Mouse (Mus musculus): ENCODE results near the gene Smg1. TPM values are rescaled to one million over a fixed set of nuclear protein-coding genes. Genes with fewer than 3 reads are reported as not detected.

Gene Smg1
- total RNA-seq, 2 experiments from 2014 or later = 35.8 to 50.7 TPM

DNA sequence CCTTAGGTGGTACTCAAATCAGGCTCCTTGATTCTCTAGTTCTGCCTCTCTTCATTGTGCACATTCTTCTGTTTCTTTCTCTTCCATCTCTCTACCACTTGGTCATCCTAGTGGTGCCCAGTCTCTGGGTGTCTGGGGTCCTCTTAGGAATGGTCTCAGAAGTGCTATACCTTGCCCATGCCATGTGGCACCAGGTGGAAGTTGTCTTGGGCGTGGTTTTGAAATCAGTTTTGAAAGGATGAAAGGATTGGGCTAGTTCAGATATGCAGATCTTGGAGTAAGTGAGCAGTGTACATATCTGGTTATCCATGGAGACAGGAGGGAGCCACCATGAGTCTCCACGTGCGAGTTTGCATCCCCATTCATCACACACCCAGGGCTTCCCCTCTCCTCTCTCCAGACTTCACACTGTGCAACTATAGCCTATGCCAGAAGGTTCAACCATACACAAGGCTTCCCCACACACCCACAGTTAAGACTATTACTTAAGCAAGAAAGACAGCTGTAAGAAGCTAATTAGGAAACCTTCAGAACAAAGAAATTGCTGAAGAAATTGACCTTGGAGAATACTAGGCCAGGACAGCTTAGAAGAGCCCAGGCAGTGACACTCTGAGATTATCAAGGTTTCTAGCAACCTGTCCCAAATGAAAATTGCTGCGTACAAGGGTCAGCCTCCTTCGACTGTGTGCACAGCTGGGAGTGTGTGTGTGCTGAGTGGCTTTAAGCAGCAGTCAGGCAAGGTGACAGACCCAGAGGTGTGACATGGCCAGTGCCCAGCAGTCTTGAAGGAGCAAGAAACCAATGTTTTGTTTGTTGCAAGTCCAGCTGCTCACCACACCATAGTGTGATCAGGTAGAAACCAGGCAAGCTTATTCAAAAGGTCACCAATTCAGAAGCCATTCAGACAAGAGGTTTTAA, 139.7 kb downstream of the Smg1 start:
- DNase-seq = no peak

DNA sequence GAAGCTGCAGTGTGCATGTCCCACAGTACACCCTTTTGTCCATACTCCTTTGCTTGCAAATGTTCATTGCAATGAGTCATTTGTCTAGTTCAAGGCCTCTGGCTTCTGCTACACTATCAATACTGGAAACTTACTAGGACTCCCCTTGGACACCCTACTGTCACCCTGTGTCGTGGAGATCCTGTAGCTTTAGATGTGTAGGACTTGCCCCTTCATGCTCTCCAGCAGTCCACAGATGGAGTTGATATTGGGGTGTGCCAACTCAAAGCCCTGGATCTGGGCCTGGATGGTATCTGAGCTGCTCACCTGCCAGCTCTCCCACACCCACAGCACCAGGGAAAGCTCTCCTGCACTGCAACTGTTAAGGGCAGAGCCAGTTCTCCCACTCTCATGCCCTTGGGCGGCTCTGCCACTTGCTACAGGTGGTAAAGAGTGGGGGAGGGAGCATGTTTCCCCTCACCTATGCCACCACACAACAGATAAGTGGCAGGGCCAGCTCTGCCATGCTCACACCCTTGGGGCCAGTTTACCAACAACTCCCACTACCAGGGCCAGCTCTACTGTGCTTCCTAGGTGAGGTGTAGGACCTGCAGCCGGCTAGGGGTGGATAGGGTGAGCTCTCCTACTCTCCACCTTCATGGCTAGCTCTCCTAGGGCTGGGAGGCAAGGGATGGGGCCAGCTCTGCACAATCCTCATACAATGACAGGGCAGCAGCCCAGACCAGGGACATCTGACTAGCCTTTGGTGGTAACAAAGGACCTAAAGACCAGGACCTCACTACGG, 140.6 kb downstream of the Smg1 start:
- DNase-seq = no peak

DNA sequence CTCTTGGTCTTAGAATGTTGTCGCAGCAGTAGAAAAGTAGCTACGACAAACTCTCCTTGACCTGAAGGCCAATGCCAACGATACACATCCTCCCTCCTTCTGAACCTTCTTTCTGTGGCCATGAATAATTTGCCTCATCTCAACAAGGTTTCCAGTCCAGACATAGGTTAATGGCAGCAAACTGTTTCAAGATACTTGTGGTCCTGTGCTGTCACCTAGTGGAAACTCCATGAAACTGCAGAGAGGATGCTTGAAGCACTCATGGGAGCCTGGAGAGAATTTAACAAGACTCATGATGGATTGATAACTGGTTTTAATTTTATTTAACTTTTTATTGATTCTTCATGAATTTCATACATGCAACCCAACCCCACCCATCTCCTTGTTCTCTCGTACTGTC, 141.2 kb downstream of the Smg1 start:
- DNase-seq = peak; percentile 44

DNA sequence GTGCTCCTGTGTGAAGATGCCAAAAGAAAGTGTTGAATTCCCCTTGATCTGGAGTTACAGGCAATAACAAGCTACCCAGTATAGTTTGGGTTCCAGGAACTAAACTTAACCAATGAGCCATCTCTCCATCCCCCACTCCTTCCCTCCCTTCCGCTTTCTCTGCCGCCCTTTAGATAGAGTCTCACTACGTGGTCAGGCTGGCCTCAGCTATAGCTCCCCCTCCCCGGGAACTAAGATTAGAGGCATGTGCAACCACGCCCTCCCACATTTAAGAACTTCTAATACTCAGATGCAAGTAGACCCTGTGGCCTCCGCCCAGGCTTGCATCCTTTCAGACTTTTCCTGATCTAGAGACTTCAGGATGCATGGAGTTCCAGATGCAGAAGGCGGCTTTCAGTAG, 145.9 kb downstream of the Smg1 start:
- no peak for DNase-seq

Other genes starting within 250 kb of the Smg1 start
- 100 to 1,000 TPM; 881 to 957 TPM for gene Rps15a, start 127.5 kb downstream of the Smg1 start, total RNA-seq (2021)
- 100 to 1,000 TPM; 148 to 152 TPM for gene Arl6ip1, start 114.0 kb downstream of the Smg1 start, total RNA-seq (2021)
- 10 to 100 TPM in 1 of 2 experiments, 1 to 10 TPM in 1; 9.0 to 11.4 TPM for gene Syt17, start 204.6 kb upstream of the Smg1 start, total RNA-seq (2021)
- 10 to 100 TPM; 19.0 to 21.2 TPM for gene Itpripl2, start 248.3 kb upstream of the Smg1 start, total RNA-seq (2021)